Mouse (Mus musculus): ENCODE data around the gene Uqcc2.
A peak's percentile ranks its signal among the peaks of the same experiment; 100 is the strongest.

Gene Uqcc2

GRCm38 (mm10) chr17:27123813-27124375 lies 9.8 kb downstream of the Uqcc2 start:
- DNase-seq (ENCODE audit: low spot score in 2 of 2), result no peak

- no peak for DNase-seq (ENCODE audit: low spot score in 2 of 2)
Observed at GRCm38 (mm10) chr17:27123103-27123502, 10.6 kb downstream of the Uqcc2 start.

GRCm38 (mm10) chr17:27122701-27123100 lies 11.0 kb downstream of the Uqcc2 start:
- no peak for DNase-seq (ENCODE audit: low spot score in 2 of 2)

GRCm38 (mm10) chr17:27121781-27122180 lies 11.9 kb downstream of the Uqcc2 start:
- no peak for DNase-seq (ENCODE audit: low spot score in 2 of 2)

DNA sequence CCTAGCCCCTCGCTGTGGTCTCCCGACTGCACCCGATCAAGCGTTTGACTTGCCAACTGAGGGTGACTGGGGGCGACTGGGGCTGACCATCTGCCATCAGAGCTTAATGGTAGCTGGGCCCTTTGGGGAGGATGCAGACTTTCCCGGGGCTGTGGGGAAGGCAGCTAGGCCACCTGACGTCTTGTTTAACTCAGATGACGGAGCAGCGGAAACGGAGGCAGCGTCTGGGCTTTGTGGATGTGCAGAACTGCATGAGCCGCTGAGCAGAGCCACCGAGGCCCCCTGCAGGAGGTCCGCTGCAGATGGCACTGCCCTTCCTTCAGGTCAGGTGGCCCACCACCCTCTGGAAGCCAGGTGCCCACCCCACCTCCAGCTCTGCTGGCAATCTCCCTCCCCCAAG lies 12.4 kb downstream of the Uqcc2 start:
- no peak for DNase-seq (ENCODE audit: low spot score in 2 of 2)

DNA sequence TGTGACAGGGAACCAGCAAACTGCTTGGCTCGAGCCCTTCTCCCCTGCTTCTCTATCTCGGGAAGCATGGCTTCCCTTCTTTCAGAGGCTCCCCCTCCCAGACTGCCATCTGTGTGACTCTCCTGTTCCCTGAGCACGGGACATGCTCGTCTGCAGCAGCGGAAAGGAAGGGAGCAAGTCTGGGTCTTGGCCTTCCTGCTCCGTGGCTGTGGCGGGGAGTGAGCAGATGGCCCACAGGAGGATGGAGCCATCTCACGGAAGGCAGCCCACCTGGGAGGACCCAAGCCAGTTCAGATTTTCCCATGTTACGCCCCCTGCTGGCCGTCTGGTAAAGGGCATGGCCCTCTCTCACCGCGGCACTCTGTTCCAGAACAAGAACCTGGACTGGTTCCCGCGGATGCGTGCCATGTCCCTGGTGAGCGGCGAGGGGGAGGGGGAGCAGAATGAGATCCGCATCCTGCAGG lies 13.1 kb downstream of the Uqcc2 start:
- DNase-seq (ENCODE audit: low spot score in 2 of 2), result peak; percentile 68 to 70

DNA sequence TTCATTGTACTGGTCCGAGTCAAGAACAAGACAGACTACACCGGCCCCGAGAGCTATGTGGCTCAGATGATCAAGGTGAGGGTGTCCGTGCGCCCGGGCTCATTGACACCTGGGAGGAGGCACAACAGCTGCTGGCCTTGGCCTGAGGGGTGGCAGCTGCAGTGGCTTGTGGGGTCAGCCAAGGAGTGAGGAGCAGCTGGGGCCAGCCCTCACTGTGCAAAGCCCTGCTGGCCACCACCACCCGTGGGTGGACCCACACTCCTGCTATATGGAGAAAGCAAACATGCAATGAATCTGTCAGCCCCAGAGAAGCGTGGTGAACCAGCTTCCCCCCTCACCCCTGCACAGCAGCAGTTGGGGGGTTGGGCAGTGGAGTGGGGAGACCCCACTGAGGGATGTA lies 13.8 kb downstream of the Uqcc2 start:
- no peak for DNase-seq (ENCODE audit: low spot score in 2 of 2)

- no peak for DNase-seq (ENCODE audit: low spot score in 2 of 2)
Observed at GRCm38 (mm10) chr17:27119540-27119895, 14.2 kb downstream of the Uqcc2 start.

DNA sequence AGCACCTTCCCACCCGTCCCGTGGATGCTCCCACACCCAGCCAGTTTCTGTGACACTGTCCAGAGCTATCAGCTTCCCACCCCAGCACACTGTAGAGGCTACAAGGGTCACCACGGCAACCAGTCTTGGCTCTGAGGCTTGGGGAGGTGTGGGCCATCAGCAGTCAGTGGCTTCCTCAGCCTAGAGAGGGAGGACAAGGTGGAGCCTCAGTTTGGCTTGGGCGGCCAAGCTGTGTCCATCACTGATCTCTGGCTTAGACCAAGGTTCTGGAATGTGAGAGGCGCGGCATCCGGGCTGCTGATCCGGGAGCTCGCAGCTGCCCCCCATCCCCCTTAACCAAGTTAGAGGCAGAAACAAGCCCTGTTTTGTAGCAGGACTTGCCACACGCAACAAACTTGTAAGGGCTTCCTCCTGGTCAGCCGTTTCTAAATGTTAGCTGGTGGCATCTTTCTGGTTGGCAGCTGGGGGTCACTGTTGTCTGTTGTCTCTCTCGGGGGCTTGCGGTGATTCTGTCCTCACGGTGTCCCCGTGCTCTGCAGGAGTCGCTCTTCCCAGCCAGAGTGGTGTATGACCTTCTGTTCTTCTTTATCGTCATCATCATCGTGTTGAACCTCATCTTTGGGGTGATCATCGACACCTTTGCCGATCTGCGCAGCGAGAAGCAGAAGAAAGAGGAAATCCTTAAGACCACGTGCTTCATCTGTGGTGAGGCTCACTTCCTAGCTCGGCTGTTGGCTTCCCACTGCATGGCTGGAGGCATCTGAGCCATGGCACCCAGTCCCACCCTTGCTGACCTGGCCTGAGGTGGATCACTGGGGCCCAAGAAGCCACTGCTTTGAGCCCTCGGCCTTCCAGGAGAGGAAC lies 14.8 kb downstream of the Uqcc2 start:
- DNase-seq (ENCODE audit: low spot score in 2 of 2), result no peak

DNA sequence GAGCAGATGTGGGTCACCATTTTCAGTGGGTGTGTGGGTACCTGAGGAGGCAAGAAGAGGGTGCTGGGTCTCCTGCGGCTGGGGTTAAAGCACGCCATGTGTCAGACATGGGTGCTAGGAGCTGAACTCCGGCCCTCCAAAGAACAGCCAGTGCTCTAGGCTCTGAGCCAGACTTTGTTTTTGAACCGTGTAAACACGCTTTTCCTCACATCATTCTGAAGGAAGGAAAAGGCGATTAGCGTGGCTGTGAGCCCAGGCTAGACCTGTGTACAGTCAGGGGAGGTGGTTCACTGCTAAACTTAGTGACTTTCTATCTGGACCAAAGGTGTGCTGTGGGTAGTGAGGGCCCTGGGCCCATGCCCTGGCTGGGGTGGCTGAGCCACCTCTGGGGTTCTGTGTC lies 23.6 kb downstream of the Uqcc2 start:
- DNase-seq (ENCODE audit: low spot score in 2 of 2), result no peak

DNA sequence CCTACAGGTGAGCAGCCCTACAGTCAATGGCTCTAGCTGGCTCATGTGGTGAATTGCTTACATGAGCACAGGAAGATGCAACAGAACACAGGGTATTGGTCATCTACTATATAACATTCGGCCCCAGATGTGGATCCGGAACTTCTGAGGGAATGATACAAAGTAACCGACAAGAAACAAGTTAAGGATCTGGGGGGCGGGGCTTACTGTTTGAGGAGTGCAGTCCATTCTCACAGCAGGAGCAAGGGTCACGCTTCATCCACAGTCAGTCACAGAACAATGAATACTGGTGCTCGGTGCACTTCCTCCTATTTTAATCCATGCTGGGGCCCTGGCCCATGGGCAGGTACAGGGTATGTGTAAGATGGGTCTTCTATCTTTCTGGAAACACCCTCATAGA lies 25.8 kb downstream of the Uqcc2 start:
- no peak for DNase-seq (ENCODE audit: low spot score in 2 of 2)

- no peak for DNase-seq (ENCODE audit: low spot score in 2 of 2)
Observed at GRCm38 (mm10) chr17:27106745-27107144, 27.0 kb downstream of the Uqcc2 start.

GRCm38 (mm10) chr17:27105698-27106470 lies 27.8 kb downstream of the Uqcc2 start:
- no peak for DNase-seq (ENCODE audit: low spot score in 2 of 2)

DNA sequence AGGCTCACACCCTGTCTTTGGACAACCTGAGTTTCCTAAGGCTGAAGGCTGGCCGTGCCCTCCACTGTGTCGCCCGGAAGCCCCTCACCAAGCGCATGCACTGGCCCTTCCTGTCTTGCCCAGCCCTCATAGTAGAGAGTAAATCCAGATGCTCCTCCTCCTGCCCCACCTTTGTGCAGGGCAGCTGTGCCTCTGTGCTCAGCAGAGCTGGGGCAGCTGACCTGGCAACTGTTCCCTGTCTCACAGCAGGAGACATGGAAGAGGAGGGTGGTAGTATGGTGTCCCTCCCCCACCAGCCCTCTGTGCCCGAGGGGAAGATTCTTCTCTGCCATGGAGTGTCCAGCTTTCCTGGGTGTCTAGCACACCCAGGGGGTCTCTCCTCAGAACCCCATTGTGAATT lies 32.0 kb downstream of the Uqcc2 start:
- DNase-seq (ENCODE audit: low spot score in 2 of 2), result no peak

- DNase-seq (ENCODE audit: low spot score in 2 of 2), result peak; percentile 18 to 44
Observed at GRCm38 (mm10) chr17:27095690-27096089, 38.0 kb downstream of the Uqcc2 start.

DNA sequence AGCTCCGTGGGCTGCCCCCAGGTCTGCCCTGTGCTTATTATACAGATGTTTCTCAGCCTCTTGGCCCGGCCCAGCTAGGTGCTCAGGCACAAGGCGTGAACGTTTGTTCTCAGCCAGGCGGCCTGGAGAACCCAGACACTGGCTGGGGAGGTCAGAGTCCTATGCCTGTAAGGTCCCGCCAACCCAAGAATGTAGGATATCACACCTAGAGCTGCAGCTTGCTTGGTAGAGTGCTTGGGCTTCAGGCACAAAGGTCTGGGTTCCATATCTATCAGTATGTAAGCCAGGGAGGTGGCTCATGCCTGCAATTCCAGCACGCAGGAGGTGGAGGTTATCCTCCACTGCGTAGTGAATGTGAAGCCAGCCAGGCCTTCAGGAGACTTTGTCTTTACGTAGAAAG lies 43.6 kb downstream of the Uqcc2 start:
- DNase-seq (ENCODE audit: low spot score in 2 of 2), result no peak

GRCm38 (mm10) chr17:27087426-27087825 lies 46.3 kb downstream of the Uqcc2 start:
- no peak for DNase-seq (ENCODE audit: low spot score in 2 of 2)

GRCm38 (mm10) chr17:27085676-27086075 lies 48.0 kb downstream of the Uqcc2 start:
- DNase-seq (ENCODE audit: low spot score in 2 of 2), result peak in 1 of 2 experiments; percentile 17

GRCm38 (mm10) chr17:27083601-27084000 lies 50.1 kb downstream of the Uqcc2 start:
- no peak for DNase-seq (ENCODE audit: low spot score in 2 of 2)

GRCm38 (mm10) chr17:27082796-27083195 lies 50.9 kb downstream of the Uqcc2 start:
- DNase-seq (ENCODE audit: low spot score in 2 of 2), result no peak

GRCm38 (mm10) chr17:27081868-27082267 lies 51.8 kb downstream of the Uqcc2 start:
- DNase-seq (ENCODE audit: low spot score in 2 of 2), result no peak

DNA sequence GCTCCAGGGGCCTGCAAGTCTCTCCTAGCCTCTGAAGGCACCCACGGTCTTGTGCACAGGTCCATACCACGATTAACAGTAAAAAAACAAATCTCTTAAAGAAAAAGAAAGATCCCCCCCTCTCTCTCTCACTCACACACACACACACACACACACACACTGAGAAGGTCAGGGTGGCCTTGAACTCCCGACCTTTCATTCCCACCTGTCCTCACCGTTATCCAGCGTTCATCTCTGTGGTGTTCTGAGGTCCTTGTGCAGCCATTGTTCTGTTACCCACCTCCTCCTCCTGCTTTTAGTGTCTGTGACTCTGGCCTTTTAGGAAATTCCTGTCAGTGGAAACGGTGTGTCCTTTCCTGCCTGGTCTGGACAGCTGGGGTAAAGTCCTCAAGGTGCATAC lies 55.2 kb downstream of the Uqcc2 start:
- DNase-seq (ENCODE audit: low spot score in 2 of 2), result no peak

DNA sequence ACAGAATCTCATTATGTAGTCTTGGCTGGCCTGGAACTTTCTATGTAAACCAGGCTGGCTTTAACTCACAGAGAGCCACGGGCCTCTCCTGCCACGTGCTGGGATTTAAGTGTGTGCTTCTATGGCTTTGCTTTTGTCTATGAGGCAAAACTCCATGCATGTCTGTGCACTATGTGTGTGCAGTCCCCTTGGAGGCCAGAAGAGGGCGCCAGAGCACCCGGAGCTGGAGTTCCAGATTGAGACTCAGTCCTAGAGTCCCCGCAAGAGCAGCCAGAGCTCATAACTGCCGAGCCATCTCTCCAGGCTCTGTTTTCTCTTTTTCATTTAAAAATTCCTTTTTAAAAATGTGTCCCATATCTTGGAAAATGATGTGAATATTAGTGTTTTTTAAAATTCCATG lies 55.8 kb downstream of the Uqcc2 start:
- DNase-seq (ENCODE audit: low spot score in 2 of 2), result no peak

Data from frontal cortex, postnatal 36 days (tissue).